Mouse (Mus musculus) bone marrow, adult 2 months (tissue): ENCODE data around the gene Iqcf4.

Experiments used
- CTCF ChIP-seq: fragments of 200-500 bp; IDR thresholded peaks from 2 replicates; pipeline ENCODE4 v1.5.1; 2011; ENCODE audit warnings: low read length, control low read depth; ENCODE audit not compliant: control insufficient read depth, insufficient read depth
- POLR2A ChIP-seq: fragments of 200-500 bp; IDR thresholded peaks from 2 replicates; pipeline ENCODE4 v1.6.1; 2011; ENCODE audit warnings: low read depth, mild to moderate bottlenecking, control low read depth, low read length, borderline replicate concordance; ENCODE audit not compliant: control insufficient read depth

- TF ChIP-seq POLR2A (no peak), CTCF (peak; percentile 68)
Observed at GRCm38 (mm10) chr9:106600546-106600945, 29.8 kb upstream of the Iqcf4 start.
